Comparison of ENCODE assay signal across 13 mouse cellular contexts in the genomic region with DNA sequence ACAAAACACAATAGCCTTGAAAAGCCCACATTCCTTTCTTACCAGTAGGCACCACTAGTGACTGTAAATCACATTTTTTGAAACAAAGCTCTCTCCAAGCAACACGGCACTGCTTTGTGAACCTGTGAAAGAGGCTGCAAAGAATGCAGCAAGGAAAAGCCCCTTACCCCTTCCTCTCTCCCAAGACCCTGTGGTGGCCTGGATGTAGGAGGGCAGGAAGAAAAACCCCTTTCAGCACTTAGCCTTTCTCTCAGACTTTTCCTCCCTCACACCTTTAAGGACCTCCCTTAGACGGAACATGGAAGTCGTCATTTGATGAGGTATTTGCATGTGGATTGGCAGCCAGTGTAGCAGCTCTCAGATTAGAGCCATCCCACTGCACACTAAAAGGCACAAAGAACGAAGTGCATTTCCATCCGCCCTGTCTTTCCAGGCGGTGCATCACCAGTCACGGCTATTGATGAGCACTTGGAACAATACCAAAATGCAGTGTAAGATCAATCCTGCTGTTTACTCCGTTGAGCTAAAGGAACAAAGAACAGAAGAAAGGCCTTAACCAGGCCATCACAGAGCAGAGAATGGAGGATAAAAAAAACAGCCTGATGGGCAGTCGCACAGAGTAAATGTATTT.
DNase-seq lines count a peak whose midpoint lies in the region; ATAC-seq lines count a peak whose summit lies in the region.
"Had no signal": no experiment of that assay in that cellular context is flagged by ENCODE, and none has a peak within 500 bp of the region (broad histone marks: within the 10 kb centered on the region; RNA-seq: fewer than 3 reads in every experiment).

No protein-coding gene starts in this region.

- H3K27ac ChIP-seq in forebrain, embryonic 11.5 days (ENCODE audit: low read depth, low read length), result no peak overlapping the region
- peak overlapping the region; percentile 32; the same call in 1 of the 2 replicates for H3K27ac ChIP-seq in hindbrain, embryonic 16.5 days (ENCODE audit: low read depth, low read length)
- H3K27ac ChIP-seq in neural tube, embryonic 12.5 days, result no peak overlapping the region

- peak overlapping the region; percentile 1; the same call in 1 of the 2 replicates for H3K9ac ChIP-seq in forebrain, embryonic 11.5 days (ENCODE audit: low read length)
- peak overlapping the region; percentile 17; the same call in 1 of the 2 replicates for H3K9ac ChIP-seq in hindbrain, embryonic 16.5 days (ENCODE audit: low read depth, low read length)
- H3K9ac ChIP-seq in neural tube, embryonic 12.5 days, result no peak overlapping the region

- ATAC-seq in forebrain, embryonic 11.5 days (replicated peaks; ENCODE audit: low FRiP score), result peak; percentile 89
- ATAC-seq in hindbrain, embryonic 16.5 days, result peak; percentile 85
- ATAC-seq in neural tube, embryonic 12.5 days (ENCODE audit: low FRiP score, low read depth), result peak; percentile 91
- ATAC-seq: CD4-positive, CD25-positive, alpha-beta regulatory T cell, adult 4 months had no signal

- H3K4me1 ChIP-seq in forebrain, embryonic 11.5 days (replicated peaks; ENCODE audit: control insufficient read depth, insufficient read depth, low read length), result peaks cover 4% of the 10 kb centered on the region; the same call in 1 of the 2 replicates
- peaks cover 13% of the 10 kb centered on the region for H3K4me1 ChIP-seq in hindbrain, embryonic 16.5 days (ENCODE audit: control insufficient read depth, insufficient read depth, low read depth, low read length)
- H3K4me1 ChIP-seq in neural tube, embryonic 12.5 days, result peaks cover 16% of the 10 kb centered on the region; the same call in 1 of the 2 replicates

- H3K9me3 ChIP-seq in forebrain, embryonic 11.5 days (ENCODE audit: control insufficient read depth, low read length), result no peaks in the 10 kb centered on the region
- no peaks in the 10 kb centered on the region for H3K9me3 ChIP-seq in hindbrain, embryonic 16.5 days (ENCODE audit: control insufficient read depth, low read length)
- no peaks in the 10 kb centered on the region for H3K9me3 ChIP-seq in neural tube, embryonic 12.5 days

- WGBS in forebrain, embryonic 11.5 days, result 13% methylated on average over 9 of the region's 9 CpGs
- 16% methylated on average over 9 of the region's 9 CpGs for WGBS in hindbrain, embryonic 16.5 days
- 12% methylated on average over 9 of the region's 9 CpGs for WGBS in neural tube, embryonic 12.5 days

- H3K4me3 ChIP-seq in forebrain, embryonic 11.5 days (ENCODE audit: low read depth, low read length), result no peak overlapping the region
- no peak overlapping the region for H3K4me3 ChIP-seq in hindbrain, embryonic 16.5 days (ENCODE audit: low read length)
- no peak overlapping the region for H3K4me3 ChIP-seq in neural tube, embryonic 12.5 days

- H3K36me3 ChIP-seq in forebrain, embryonic 11.5 days (ENCODE audit: control insufficient read depth, insufficient read depth, low read length), result no peaks in the 10 kb centered on the region
- no peaks in the 10 kb centered on the region for H3K36me3 ChIP-seq in hindbrain, embryonic 16.5 days (ENCODE audit: control insufficient read depth, insufficient read depth, low read length)
- H3K36me3 ChIP-seq in neural tube, embryonic 12.5 days, result no peaks in the 10 kb centered on the region

- H3K4me2 ChIP-seq in forebrain, embryonic 11.5 days (ENCODE audit: low read depth, low read length, severe bottlenecking), result peak overlapping the region; percentile 8; the same call in 1 of the 2 replicates
- no peak overlapping the region for H3K4me2 ChIP-seq in hindbrain, embryonic 16.5 days (ENCODE audit: low read length)
- H3K4me2 ChIP-seq in neural tube, embryonic 12.5 days (replicated peaks), result peak overlapping the region; percentile 29

- H3K27me3 ChIP-seq in forebrain, embryonic 11.5 days (ENCODE audit: control insufficient read depth, insufficient read depth, low read length), result peaks cover 2% of the 10 kb centered on the region; the same call in 1 of the 2 replicates
- no peaks in the 10 kb centered on the region for H3K27me3 ChIP-seq in hindbrain, embryonic 16.5 days (replicated peaks; ENCODE audit: control insufficient read depth, insufficient read depth, low read length)
- H3K27me3 ChIP-seq in neural tube, embryonic 12.5 days (replicated peaks), result no peaks in the 10 kb centered on the region

- peak; percentile 10 for DNase-seq in brain, adult 2 months (ENCODE audit: low read depth, low spot score)
- peak; percentile 59 for DNase-seq in forebrain, embryonic 11.5 days (ENCODE audit: low spot score)
- no peak for DNase-seq in spleen, postnatal 10 days (ENCODE audit: low spot score in 2 of 2)
- no peak for DNase-seq in left cerebral cortex, adult 11 months (ENCODE audit: low spot score)
- DNase-seq in layer of hippocampus, adult 8-10 months (ENCODE audit: low spot score in 2 of 2), result no peak
- DNase-seq: kidney, adult 9 months; layer of hippocampus, adult 9-11 months; lung, postnatal 4 days; spleen, adult 18-20 months; thymus, adult 18-20 months had no signal

Comparison
In these comparisons a context has a peak if more than half of its experiments do, and no peak if none do; other contexts are left out.
1. DNase-seq: peak in brain, adult 2 months (single experiment) and forebrain, embryonic 11.5 days (single experiment); none in spleen, postnatal 10 days (0 of 2), left cerebral cortex, adult 11 months (single experiment) and layer of hippocampus, adult 8-10 months (0 of 2).
2. Peak in every context shown above with its lines, with median percentiles within 50 percentile points of each other: ATAC-seq.